Mouse (Mus musculus) olfactory bulb, adult 2 months (tissue): Measurements from ENCODE around the gene Sox5.

ENCODE experiments used
- CTCF ChIP-seq: fragments of 200-500 bp; IDR thresholded peaks from 2 replicates; pipeline ENCODE4 v1.5.1; 2012; ENCODE audit warnings: low read depth, mild to moderate bottlenecking, low read length, moderate library complexity; ENCODE audit not compliant: insufficient read depth
- POLR2A ChIP-seq: fragments of 200-500 bp; IDR thresholded peaks from 2 replicates; pipeline ENCODE4 v1.6.1; 2012; ENCODE audit warnings: mild to moderate bottlenecking, low read depth, low read length, moderate library complexity; ENCODE audit not compliant: insufficient read depth

DNA sequence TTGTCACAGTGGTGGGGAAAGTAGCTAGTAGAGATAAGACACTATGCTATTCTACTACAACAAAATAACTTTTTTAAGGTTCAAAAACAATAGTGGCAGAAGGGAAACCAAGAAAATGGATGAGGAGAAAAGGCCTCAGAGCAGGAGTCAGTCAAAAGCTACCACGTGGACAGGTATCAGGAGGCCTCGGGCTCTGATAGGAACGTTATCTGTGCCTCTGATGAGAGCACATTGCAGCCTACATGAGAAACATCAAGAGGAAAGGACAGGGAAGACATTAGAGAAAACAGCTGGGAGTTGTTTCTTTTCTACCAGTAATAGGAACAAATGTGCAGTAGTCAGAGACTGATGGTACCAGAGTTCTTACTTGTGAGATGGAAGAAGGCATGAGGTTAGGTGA is 41.4 kb downstream of the Sox5 start:
- TF ChIP-seq CTCF (no peak), POLR2A (no peak)
